Mouse (Mus musculus) heart, postnatal 0 days (tissue): ENCODE data around the gene F9.

Experiments
- CTCF ChIP-seq: IDR thresholded peaks from 2 replicates; pipeline ENCODE4 v1.5.1; 2016; ENCODE audit warnings: antibody characterized with exemption, control low read depth, low read depth
- EP300 ChIP-seq: IDR thresholded peaks from 2 replicates; pipeline ENCODE4 v1.6.1; 2016; ENCODE audit warnings: antibody characterized with exemption, low read depth

GRCm38 (mm10) chrX:60021007-60021406 is 21.7 kb downstream of the F9 start:
- TF ChIP-seq EP300: no peak
- no peak for TF ChIP-seq CTCF
